Mouse (Mus musculus): Measurements from ENCODE around the gene Kif3c.

DNA sequence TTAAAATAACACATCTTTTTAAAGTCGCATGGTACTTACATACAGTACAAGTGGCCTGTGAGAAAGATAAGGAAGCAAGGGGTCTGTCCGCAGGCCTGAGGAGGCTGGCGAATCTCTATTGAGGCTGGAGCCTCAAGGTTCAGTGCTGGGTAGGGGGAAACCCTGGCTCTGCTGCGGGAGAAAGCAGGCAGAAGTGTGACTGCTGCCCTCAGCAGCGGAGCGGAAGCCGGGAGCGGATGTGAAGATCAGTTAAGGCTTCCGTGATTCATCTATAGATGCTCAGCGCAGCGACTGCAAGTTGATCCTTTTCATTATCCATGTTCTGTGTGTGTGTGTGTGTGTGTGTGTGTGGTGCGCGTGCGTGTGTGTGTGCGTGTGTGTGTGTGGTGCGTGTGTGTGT lies 8.1 kb upstream of the Kif3c start:
- TF ChIP-seq POLR2A (IDR thresholded peaks at IDR 0.05; ENCODE audit: insufficient read depth, low read depth, low read length) (no peak), CTCF (IDR thresholded peaks at IDR 0.05) (no peak)

Measured in heart, adult 2 months (tissue).